Mouse (Mus musculus) midbrain, embryonic 12.5 days (tissue): ENCODE measurements around the gene Dph1. TPM values are rescaled to one million over a fixed set of nuclear protein-coding genes. Genes with fewer than 3 reads are reported as not detected.

Experiments
- ATAC-seq: fragments of 200-750 bp; cut with Nextera tagmentation; 2 replicates; pipeline ENCODE4 v1.8.0; 2017; ENCODE audit warnings: low read depth, moderate TSS enrichment, moderate library complexity; ENCODE audit not compliant: low FRiP score
- H3K27ac ChIP-seq: fragments of 300-500 bp; sonication (generic); replicated peaks from 2 replicates; pipeline ENCODE4 v1.5.1; 2016; ENCODE audit warnings: mild to moderate bottlenecking
- H3K27me3 ChIP-seq: fragments of 300-500 bp; sonication (generic); 2 replicates; pipeline ENCODE4 v1.6.1; 2016; ENCODE audit warnings: mild to moderate bottlenecking
- H3K36me3 ChIP-seq: fragments of 300-500 bp; sonication (generic); 2 replicates; pipeline ENCODE4 v1.6.1; 2016
- H3K4me1 ChIP-seq: fragments of 300-500 bp; sonication (generic); 2 replicates; pipeline ENCODE4 v1.6.1; 2016
- H3K4me2 ChIP-seq: fragments of 300-500 bp; sonication (generic); replicated peaks from 2 replicates; pipeline ENCODE4 v1.6.1; 2016; ENCODE audit warnings: mild to moderate bottlenecking, moderate library complexity
- H3K4me3 ChIP-seq: fragments of 300-500 bp; sonication (generic); 2 replicates; pipeline ENCODE4 v1.5.1; 2016; ENCODE audit warnings: mild to moderate bottlenecking
- H3K9ac ChIP-seq: fragments of 300-500 bp; sonication (generic); replicated peaks from 2 replicates; pipeline ENCODE4 v1.6.1; 2016; ENCODE audit warnings: mild to moderate bottlenecking, moderate library complexity
- H3K9me3 ChIP-seq: fragments of 300-500 bp; sonication (generic); 2 replicates; pipeline ENCODE4 v1.6.1; 2016; ENCODE audit warnings: mild to moderate bottlenecking
- WGBS: fragments of 180-500 bp; shearing (Covaris S2); methylation state at CpG from one replicate; pipeline ENCODE4 v1.1.7; 2016; 5-methylcytosine and 5-hydroxymethylcytosine counted together
- polyA plus RNA-seq: library from polyadenylated mRNA; unstranded; fragments of >200 nt; fragmentation: Nextera tagmentation; extraction: Ambion mirVana; gene quantifications from 2 replicates; pipeline ENCODE4 v1.2.1, GENCODE M21; 2016

Gene Dph1
- polyA plus RNA-seq, 1 experiment from 2014 or later: 17.6 TPM

DNA sequence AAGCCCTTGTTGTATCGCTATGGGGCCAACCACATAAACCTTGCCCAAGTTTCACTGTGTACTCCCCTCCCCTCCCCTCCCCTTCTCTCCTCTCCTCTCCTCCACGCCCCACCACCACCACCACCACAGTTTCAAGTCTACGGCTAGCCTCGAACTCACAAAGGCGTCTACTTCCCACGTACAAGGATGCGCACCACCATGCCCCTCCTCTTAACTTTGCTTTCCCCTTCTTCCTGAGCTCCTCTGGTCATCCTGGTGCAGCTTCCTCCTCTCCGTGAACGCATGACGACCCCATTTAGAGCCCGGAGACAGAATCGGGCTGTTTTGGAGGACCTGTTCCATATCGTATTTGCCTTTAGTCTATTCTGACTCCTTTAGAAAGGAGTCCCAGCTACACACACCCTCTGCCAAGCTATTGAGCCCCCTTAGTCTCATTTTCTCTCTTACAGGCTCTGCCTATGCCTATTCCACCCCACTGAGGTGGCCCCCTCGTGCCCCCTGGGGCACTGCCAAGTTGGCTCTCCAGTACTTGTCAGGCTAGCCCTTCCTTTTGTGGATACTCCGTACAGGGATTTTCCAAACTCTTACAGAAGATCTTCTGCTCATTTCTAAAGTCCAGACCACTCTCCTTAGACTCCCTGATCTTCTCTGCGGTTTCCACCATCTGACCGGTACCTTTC, 19.7 kb downstream of the Dph1 start:
- peak overlapping the region; percentile 73 for H3K4me2 ChIP-seq
- H3K27me3 ChIP-seq: peaks cover 86% of the 10 kb centered on the region
- H3K4me3 ChIP-seq: 0 out of 2 replicates have a peak overlapping the region, but pooled peaks have one; percentile 7
- H3K9ac ChIP-seq: no peak overlapping the region
- peaks cover 71% of the 10 kb centered on the region for H3K4me1 ChIP-seq
- peaks cover under 1% of the 10 kb centered on the region; the same call in 1 of the 2 replicates for H3K36me3 ChIP-seq
- no peaks in the 10 kb centered on the region for H3K9me3 ChIP-seq
- WGBS: 6% methylated on average over 17 of the region's 17 CpGs
- ATAC-seq: no peak
- no peak overlapping the region for H3K27ac ChIP-seq

GRCm38 (mm10) chr11:75170136-75170751, 20.8 kb downstream of the Dph1 start:
- Histone ChIP-seq H3K27me3 (peaks cover 87% of the 10 kb centered on the region), H3K9me3 (no peaks in the 10 kb centered on the region), H3K4me2 (peak overlapping the region; percentile 65), H3K4me3 (peak overlapping the region; percentile 46), H3K27ac (no peak overlapping the region), H3K36me3 (no peaks in the 10 kb centered on the region), H3K4me1 (peaks cover 81% of the 10 kb centered on the region), H3K9ac (no peak overlapping the region)
- WGBS: under 1% methylated on average over 37 of the region's 38 CpGs
- ATAC-seq: peak; percentile 42

GRCm38 (mm10) chr11:75169405-75170080, 21.5 kb downstream of the Dph1 start, which contains the start of gene Hic1:
Gene Hic1 (minus strand): TSS chr11:75169519.
- H3K27me3 ChIP-seq: peaks cover 92% of the 10 kb centered on the region
- peak within 1 kb of the TSS; percentile 50; the same call in 1 of the 2 replicates for H3K9ac ChIP-seq
- peak within 1 kb of the TSS; percentile 65 for H3K4me2 ChIP-seq
- peak within 1 kb of the TSS; percentile 46 for H3K4me3 ChIP-seq
- no peaks in the 10 kb centered on the region for H3K9me3 ChIP-seq
- ATAC-seq: no peak
- 5% methylated on average over 23 of the region's 23 CpGs for WGBS
- no peaks in the 10 kb centered on the region for H3K36me3 ChIP-seq
- H3K27ac ChIP-seq: no peak within 1 kb of the TSS
- H3K4me1 ChIP-seq: peaks cover 81% of the 10 kb centered on the region

DNA sequence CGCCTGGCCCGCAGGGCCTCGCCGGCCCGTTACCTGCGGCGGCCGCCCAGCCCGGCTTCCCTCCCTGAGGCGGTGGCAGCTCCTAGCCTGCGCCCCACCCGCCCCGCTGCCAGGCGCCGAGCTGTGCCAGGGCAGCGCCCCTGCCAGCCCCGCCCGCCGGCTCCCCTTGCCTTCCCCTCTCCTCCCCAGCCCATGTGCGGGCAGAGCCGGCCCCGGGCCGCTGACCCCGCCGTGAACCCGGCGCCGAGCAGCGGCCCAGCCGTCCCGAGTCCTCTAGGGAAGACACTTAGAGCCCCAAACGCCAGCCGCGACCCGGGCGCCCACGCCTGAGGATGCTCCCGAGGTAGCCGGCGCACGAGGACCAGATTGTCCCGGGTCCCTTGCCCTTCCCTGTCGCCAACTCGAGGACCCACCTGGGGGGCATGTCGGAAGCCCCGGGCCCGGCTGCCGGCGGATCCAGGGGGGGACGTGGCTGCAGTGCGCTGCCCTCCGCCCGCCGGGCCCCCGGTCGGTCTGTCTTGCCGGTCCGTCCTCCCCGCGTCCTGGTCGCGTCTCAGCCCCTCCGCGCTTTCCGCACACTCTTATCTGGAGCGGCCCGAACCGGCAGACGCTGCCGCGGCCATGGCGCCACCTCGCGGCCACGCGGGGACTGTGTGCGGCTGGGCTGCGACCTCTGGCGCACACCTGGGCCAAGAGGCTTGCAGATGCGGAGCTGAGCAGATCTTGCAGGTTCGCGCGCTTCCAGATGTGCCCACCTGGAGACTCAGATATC, 22.3 kb downstream of the Dph1 start:
- no peak for ATAC-seq
- H3K4me1 ChIP-seq: peaks cover 76% of the 10 kb centered on the region

GRCm38 (mm10) chr11:75167643-75168589, 23.1 kb downstream of the Dph1 start:
- H3K4me2 ChIP-seq: peak overlapping the region; percentile 65
- WGBS: 2% methylated on average over 30 of the region's 63 CpGs

More for the DNA sequence above, 22.3 kb downstream of the Dph1 start:
- Histone ChIP-seq H3K27ac (no peak overlapping the region), H3K36me3 (no peaks in the 10 kb centered on the region), H3K9ac (peak overlapping the region; percentile 50; the same call in 1 of the 2 replicates), H3K4me2 (peak overlapping the region; percentile 65), H3K4me3 (peak overlapping the region; percentile 46), H3K9me3 (no peaks in the 10 kb centered on the region), H3K27me3 (peaks cover 100% of the 10 kb centered on the region)
- WGBS: 1% methylated on average over 78 of the region's 83 CpGs

GRCm38 (mm10) chr11:75166861-75167642, 24.0 kb downstream of the Dph1 start:
- H3K27me3 ChIP-seq: peaks cover 96% of the 10 kb centered on the region
- no peak for ATAC-seq
- 2% methylated on average over 68 of the region's 68 CpGs for WGBS

More at GRCm38 (mm10) chr11:75167643-75168589, 23.1 kb downstream of the Dph1 start:
- no peaks in the 10 kb centered on the region for H3K9me3 ChIP-seq
- peak overlapping the region; percentile 50; the same call in 1 of the 2 replicates for H3K9ac ChIP-seq
- peaks cover 69% of the 10 kb centered on the region for H3K4me1 ChIP-seq
- H3K27me3 ChIP-seq: peaks cover 100% of the 10 kb centered on the region
- no peak overlapping the region for H3K27ac ChIP-seq
- no peak for ATAC-seq
- peak overlapping the region; percentile 46 for H3K4me3 ChIP-seq
- H3K36me3 ChIP-seq: peaks cover 8% of the 10 kb centered on the region

DNA sequence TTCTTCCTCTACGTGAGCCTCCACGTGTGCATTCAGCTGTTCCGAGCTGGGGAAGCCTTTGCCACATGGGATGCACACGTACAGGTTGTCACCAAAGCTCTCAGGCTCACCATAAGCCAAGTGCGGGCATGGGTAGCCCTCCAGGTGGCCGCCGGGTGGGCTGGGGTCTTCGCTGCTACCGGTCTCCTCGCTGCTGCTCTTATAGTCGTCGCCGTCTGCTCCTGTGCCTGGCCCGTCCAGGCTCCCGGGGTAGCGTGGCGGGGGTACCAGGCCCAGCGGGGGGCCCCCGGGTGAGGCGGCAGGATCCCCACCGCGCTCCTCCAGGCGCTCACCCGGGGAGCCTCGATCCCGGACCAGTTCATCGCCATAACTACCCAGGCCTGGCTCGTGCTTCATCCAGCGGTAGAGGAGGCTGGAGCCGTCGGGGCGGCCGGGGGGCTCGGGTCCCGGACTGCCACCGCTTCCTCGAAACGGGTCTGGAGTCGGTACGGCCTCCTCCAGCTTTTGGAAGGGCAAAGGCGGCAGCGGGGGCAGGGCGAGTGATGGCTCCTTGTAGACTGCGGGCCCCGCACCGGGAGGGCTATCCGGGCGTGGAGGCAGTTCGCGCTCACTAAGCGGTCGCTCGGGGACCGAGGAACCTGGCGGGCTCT, 24.7 kb downstream of the Dph1 start:
- Histone ChIP-seq H3K9ac (peak overlapping the region; percentile 11; the same call in 1 of the 2 replicates), H3K4me2 (peak overlapping the region; percentile 65), H3K4me3 (peak overlapping the region; percentile 46), H3K27ac (no peak overlapping the region), H3K27me3 (peaks cover 89% of the 10 kb centered on the region), H3K4me1 (peaks cover 57% of the 10 kb centered on the region), H3K36me3 (peaks cover 24% of the 10 kb centered on the region), H3K9me3 (no peaks in the 10 kb centered on the region)
- WGBS: 3% methylated on average over 55 of the region's 55 CpGs
- no peak for ATAC-seq

More at GRCm38 (mm10) chr11:75166861-75167642, 24.0 kb downstream of the Dph1 start:
- peak overlapping the region; percentile 65 for H3K4me2 ChIP-seq
- H3K27ac ChIP-seq: no peak overlapping the region
- H3K9me3 ChIP-seq: no peaks in the 10 kb centered on the region
- H3K36me3 ChIP-seq: peaks cover 17% of the 10 kb centered on the region
- H3K4me1 ChIP-seq: peaks cover 60% of the 10 kb centered on the region
- peak overlapping the region; percentile 46 for H3K4me3 ChIP-seq
- H3K9ac ChIP-seq: 0 out of 2 replicates have a peak overlapping the region, but pooled peaks have one; percentile 11

GRCm38 (mm10) chr11:75165441-75166192, 25.4 kb downstream of the Dph1 start:
- Histone ChIP-seq H3K4me1 (peaks cover 53% of the 10 kb centered on the region), H3K4me2 (peak overlapping the region; percentile 65; the same call in 1 of the 2 replicates), H3K9ac (no peak overlapping the region; the same call in 1 of the 2 replicates), H3K9me3 (no peaks in the 10 kb centered on the region), H3K36me3 (peaks cover 29% of the 10 kb centered on the region), H3K27me3 (peaks cover 82% of the 10 kb centered on the region), H3K4me3 (peak overlapping the region; percentile 46), H3K27ac (no peak overlapping the region)
- 3% methylated on average over 54 of the region's 54 CpGs for WGBS
- no peak for ATAC-seq

- ATAC-seq: no peak
- no peaks in the 10 kb centered on the region for H3K9me3 ChIP-seq
- H3K9ac ChIP-seq: no peak overlapping the region
- H3K27ac ChIP-seq: no peak overlapping the region
- H3K36me3 ChIP-seq: peaks cover 37% of the 10 kb centered on the region
- H3K27me3 ChIP-seq: peaks cover 73% of the 10 kb centered on the region
- WGBS: 15% methylated on average over 15 of the region's 15 CpGs
- H3K4me2 ChIP-seq: 0 out of 2 replicates have a peak overlapping the region, but pooled peaks have one; percentile 3
- peaks cover 44% of the 10 kb centered on the region for H3K4me1 ChIP-seq
- no peak overlapping the region for H3K4me3 ChIP-seq
Measured at GRCm38 (mm10) chr11:75164750-75165149, 26.3 kb downstream of the Dph1 start.
